Mouse (Mus musculus) stomach, postnatal 0 days (tissue): Measurements from ENCODE around the gene Cab39. TPM values are rescaled to one million over a fixed set of nuclear protein-coding genes. Genes with fewer than 3 reads are reported as not detected.

Experiments
- ATAC-seq: fragments of 200-750 bp; cut with Nextera tagmentation; 2 replicates; pipeline ENCODE4 v1.8.0; 2017; ENCODE audit not compliant: low FRiP score, low TSS enrichment
- DNase-seq: peaks from one replicate; pipeline ENCODE4 v3.0.0-alpha.2; 2016; ENCODE audit warnings: low spot score
- H3K27ac ChIP-seq: fragments of 300-500 bp; sonication (generic); replicated peaks from 2 replicates; pipeline ENCODE4 v1.5.1; 2014; ENCODE audit warnings: mild to moderate bottlenecking, control low read depth
- H3K27me3 ChIP-seq: fragments of 300-500 bp; sonication (generic); 2 replicates; pipeline ENCODE4 v1.6.1; 2014; ENCODE audit warnings: low read length; ENCODE audit not compliant: control insufficient read depth, insufficient read depth
- H3K36me3 ChIP-seq: fragments of 300-500 bp; sonication (generic); 2 replicates; pipeline ENCODE4 v1.6.1; 2014; ENCODE audit warnings: low read length, mixed read lengths; ENCODE audit not compliant: control insufficient read depth, insufficient read depth
- H3K4me1 ChIP-seq: fragments of 300-500 bp; sonication (generic); replicated peaks from 2 replicates; pipeline ENCODE4 v1.6.1; 2014; ENCODE audit warnings: antibody characterized with exemption; ENCODE audit not compliant: control insufficient read depth, insufficient read depth
- H3K4me2 ChIP-seq: fragments of 300-500 bp; sonication (generic); replicated peaks from 2 replicates; pipeline ENCODE4 v1.6.1; 2014; ENCODE audit warnings: low read depth, mild to moderate bottlenecking, control low read depth, moderate library complexity
- H3K4me3 ChIP-seq: fragments of 300-500 bp; sonication (generic); 2 replicates; pipeline ENCODE4 v1.5.1; 2014; ENCODE audit warnings: low read depth, low read length, control low read depth
- H3K9ac ChIP-seq: fragments of 300-500 bp; sonication (generic); 2 replicates; pipeline ENCODE4 v1.6.1; 2014; ENCODE audit warnings: mild to moderate bottlenecking, low read length, control low read depth, mixed read lengths
- H3K9me3 ChIP-seq: fragments of 300-500 bp; sonication (generic); 2 replicates; pipeline ENCODE4 v1.6.1; 2016; ENCODE audit warnings: low read length; ENCODE audit not compliant: control insufficient read depth
- CTCF ChIP-seq: IDR thresholded peaks from 2 replicates; pipeline ENCODE4 v1.5.1; 2016; ENCODE audit warnings: antibody characterized with exemption, low read depth, mild to moderate bottlenecking, moderate library complexity
- EP300 ChIP-seq: optimal IDR thresholded peaks from 2 replicates; pipeline ENCODE3; 2016; ENCODE audit warnings: antibody characterized with exemption
- WGBS: fragments of 180-500 bp; shearing (Covaris S2); extraction: QIAGEN DNeasy Blood & Tissue Kit; methylation state at CpG from one replicate; pipeline ENCODE4 v1.1.7; 2014; 5-methylcytosine and 5-hydroxymethylcytosine counted together
- polyA plus RNA-seq: library from polyadenylated mRNA; unstranded; fragments of >200 nt; fragmentation: Nextera tagmentation; extraction: Ambion mirVana; gene quantifications from 2 replicates; pipeline ENCODE4 v1.2.1, GENCODE M21; 2015

Gene Cab39
- polyA plus RNA-seq, 1 experiment from 2014 or later: 29.0 TPM

DNA sequence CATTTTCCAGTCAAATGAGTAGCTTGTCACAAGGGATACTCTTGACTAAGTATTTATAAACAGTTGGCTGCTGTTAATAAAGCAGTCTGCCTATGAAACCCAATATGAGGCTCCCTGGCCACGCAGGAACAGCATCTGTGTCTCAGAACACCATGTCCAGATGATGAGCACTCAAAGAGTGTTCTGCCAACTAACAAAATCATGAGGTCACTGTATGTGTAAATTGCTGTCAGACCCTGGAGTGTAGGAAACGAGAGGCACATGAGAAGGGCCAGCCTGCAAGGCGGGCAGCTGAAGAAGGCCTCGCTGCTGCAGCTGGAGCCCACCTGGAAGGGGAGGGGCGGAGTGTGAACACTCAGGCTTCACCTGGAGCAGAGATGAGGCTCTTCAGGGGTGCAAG is 33.9 kb downstream of the Cab39 start:
- no peak overlapping the region for H3K9ac ChIP-seq
- ATAC-seq (no peak), DNase-seq (no peak)
- no peak overlapping the region for H3K4me3 ChIP-seq
- H3K9me3 ChIP-seq: no peaks in the 10 kb centered on the region
- TF ChIP-seq CTCF (no peak), EP300 (no peak)
- 60% methylated on average over 5 of the region's 5 CpGs for WGBS
- peaks cover 3% of the 10 kb centered on the region; the same call in 1 of the 2 replicates for H3K36me3 ChIP-seq
- H3K27me3 ChIP-seq: no peaks in the 10 kb centered on the region
- H3K4me2 ChIP-seq: no peak overlapping the region
- no peak overlapping the region; the same call in 1 of the 2 replicates for H3K27ac ChIP-seq
- no peaks in the 10 kb centered on the region for H3K4me1 ChIP-seq

DNA sequence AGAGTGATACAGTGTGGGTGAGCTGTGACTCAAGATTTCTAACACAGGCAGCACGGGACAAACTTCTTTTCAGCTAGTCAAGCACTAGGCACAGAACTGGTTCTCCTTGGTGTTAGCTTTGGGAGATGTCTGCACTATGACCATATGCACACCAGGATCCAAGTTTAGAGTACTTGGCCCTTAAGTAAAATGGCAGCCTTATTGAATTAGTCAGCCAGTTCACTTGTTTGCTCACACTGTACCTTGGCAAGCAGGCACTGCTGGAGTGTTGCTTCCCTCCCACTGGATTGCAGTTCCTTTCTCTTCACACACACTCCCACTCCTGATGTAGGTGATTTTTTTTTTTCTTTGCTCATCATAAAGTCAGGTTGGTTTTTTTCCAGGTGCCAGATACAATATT is 35.8 kb downstream of the Cab39 start:
- no peaks in the 10 kb centered on the region for H3K4me1 ChIP-seq
- H3K36me3 ChIP-seq: no peaks in the 10 kb centered on the region; the same call in 1 of the 2 replicates
- no peaks in the 10 kb centered on the region for H3K9me3 ChIP-seq
- DNase-seq (no peak), ATAC-seq (no peak; the same call in 1 of the 2 replicates)
- H3K9ac ChIP-seq: no peak overlapping the region
- no peak overlapping the region for H3K4me3 ChIP-seq
- no peak overlapping the region for H3K27ac ChIP-seq
- H3K4me2 ChIP-seq: no peak overlapping the region
- 79% methylated on average over 1 of the region's 1 CpGs for WGBS
- TF ChIP-seq CTCF: no peak
- no peak for TF ChIP-seq EP300
- no peaks in the 10 kb centered on the region for H3K27me3 ChIP-seq

DNA sequence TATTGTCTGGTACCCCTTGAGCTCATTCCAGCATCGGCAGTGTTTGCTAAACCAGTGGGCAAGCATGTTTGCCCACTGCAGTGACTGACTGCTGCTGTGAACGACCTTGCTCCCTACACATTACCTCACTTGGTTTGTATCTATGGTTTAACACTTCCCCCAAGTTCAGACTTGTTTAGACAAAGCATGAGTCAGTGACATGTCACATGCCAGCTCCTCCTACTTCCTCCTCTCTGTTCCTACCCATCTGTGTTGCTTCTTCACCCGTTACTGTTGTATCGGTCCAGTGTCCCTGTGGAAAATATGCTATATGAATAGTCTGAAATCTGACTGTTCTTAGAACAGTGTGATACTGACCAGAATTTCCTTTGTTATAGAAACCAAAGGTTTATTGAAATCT is 44.8 kb downstream of the Cab39 start:
- H3K27ac ChIP-seq: peak overlapping the region; percentile 59; the same call in 1 of the 2 replicates
- H3K9ac ChIP-seq: no peak overlapping the region
- no peak overlapping the region for H3K4me2 ChIP-seq
- no peak for TF ChIP-seq EP300
- TF ChIP-seq CTCF: no peak
- H3K27me3 ChIP-seq: no peaks in the 10 kb centered on the region
- peaks cover 6% of the 10 kb centered on the region; the same call in 1 of the 2 replicates for H3K36me3 ChIP-seq
- DNase-seq (peak; percentile 47), ATAC-seq (peak; percentile 93)
- H3K4me3 ChIP-seq: no peak overlapping the region
- peaks cover 2% of the 10 kb centered on the region for H3K4me1 ChIP-seq
- 17% methylated on average over 4 of the region's 4 CpGs for WGBS
- H3K9me3 ChIP-seq: no peaks in the 10 kb centered on the region

DNA sequence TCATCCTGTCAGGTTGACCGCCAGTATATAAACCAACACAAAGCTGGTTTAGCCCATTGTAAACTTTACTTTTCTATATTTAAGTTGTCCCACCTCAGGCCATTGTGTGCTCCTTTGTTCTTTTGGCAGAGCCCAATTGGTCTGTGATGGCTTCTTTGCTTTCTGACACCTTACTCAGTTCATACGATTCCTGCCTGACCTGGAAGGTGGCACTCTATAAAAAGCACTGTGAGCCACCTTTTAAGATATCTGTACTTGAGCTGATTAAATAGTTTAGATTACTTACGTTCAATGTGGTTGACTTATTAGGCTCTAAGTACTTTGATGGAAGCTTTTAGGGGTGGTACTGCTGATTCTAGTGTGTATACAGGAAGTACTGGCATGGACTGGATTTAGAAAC is 46.1 kb downstream of the Cab39 start:
- TF ChIP-seq EP300 (no peak), CTCF (no peak)
- H3K9ac ChIP-seq: no peak overlapping the region
- WGBS: 41% methylated on average over 3 of the region's 3 CpGs
- no peak overlapping the region for H3K27ac ChIP-seq
- ATAC-seq: 0 out of 2 replicates have a peak, but pooled peaks have one; percentile 22
- peaks cover 9% of the 10 kb centered on the region; the same call in 1 of the 2 replicates for H3K36me3 ChIP-seq
- no peak overlapping the region for H3K4me2 ChIP-seq
- no peaks in the 10 kb centered on the region for H3K9me3 ChIP-seq
- no peaks in the 10 kb centered on the region for H3K27me3 ChIP-seq
- peaks cover 2% of the 10 kb centered on the region for H3K4me1 ChIP-seq
- no peak for DNase-seq
- H3K4me3 ChIP-seq: no peak overlapping the region

DNA sequence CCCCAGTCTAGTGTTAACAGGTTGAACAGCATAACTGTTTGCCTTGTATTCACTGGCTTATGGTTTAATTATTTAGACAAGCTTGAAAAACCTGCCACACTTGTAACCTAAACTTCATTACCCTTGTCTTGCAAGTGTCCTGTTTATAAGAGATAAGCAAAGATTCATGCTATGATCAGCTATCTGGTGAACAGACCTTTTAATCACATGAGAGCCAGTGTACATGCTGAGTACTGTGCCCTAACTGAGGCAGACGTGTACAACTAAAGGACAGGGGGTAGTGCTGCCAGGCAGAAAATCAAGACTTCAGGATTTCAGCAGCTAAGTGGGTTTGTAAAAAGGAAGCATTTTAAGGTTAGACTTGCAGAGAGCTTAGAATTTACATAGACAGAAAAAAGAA is 46.5 kb downstream of the Cab39 start:
- H3K4me1 ChIP-seq: peaks cover 2% of the 10 kb centered on the region
- H3K36me3 ChIP-seq: peaks cover 9% of the 10 kb centered on the region
- WGBS: 67% methylated on average over 1 of the region's 1 CpGs
- H3K9me3 ChIP-seq: no peaks in the 10 kb centered on the region
- H3K27me3 ChIP-seq: no peaks in the 10 kb centered on the region
- H3K9ac ChIP-seq: no peak overlapping the region
- H3K27ac ChIP-seq: no peak overlapping the region
- no peak for DNase-seq
- no peak overlapping the region for H3K4me2 ChIP-seq
- ATAC-seq: no peak
- no peak overlapping the region for H3K4me3 ChIP-seq
- TF ChIP-seq EP300 (no peak), CTCF (no peak)

DNA sequence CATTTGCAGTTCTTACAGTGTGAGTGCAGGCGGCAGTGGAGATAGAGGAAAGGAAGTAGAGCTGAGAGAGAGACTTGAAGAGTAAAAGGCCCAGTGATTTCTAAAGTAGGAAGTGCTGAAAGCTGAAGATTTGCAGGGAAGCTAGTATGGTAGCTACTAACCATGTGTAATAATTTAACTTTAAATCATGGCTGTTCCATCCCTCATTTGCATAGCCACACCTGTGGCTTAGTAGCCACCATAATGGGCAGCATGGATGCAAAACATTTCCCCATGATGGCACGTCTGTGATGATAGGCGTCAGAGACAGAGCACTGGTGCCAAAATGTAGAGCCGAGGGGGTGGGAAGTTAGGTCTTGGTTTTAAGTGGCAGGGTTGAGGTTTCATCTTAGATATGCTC is 47.2 kb downstream of the Cab39 start:
- DNase-seq: no peak
- Histone ChIP-seq H3K27ac (no peak overlapping the region), H3K36me3 (peaks cover 13% of the 10 kb centered on the region), H3K9me3 (no peaks in the 10 kb centered on the region), H3K27me3 (no peaks in the 10 kb centered on the region), H3K9ac (no peak overlapping the region), H3K4me1 (peaks cover 2% of the 10 kb centered on the region), H3K4me3 (no peak overlapping the region), H3K4me2 (no peak overlapping the region)
- 91% methylated on average over 4 of the region's 4 CpGs for WGBS
- TF ChIP-seq CTCF: no peak
- no peak for TF ChIP-seq EP300
- no peak for ATAC-seq
